Mouse (Mus musculus): ENCODE measurements around the gene Stim2. TPM values are rescaled to one million over a fixed set of nuclear protein-coding genes. Genes with fewer than 3 reads are reported as not detected.

The Stim2 gene
- polyA plus RNA-seq, 1 experiment from 2014 or later, result 5.4 TPM

- Histone ChIP-seq H3K27ac (ENCODE audit: low read depth) (no peak overlapping the region), H3K9ac (replicated peaks) (no peak overlapping the region), H3K4me3 (ENCODE audit: low read depth, low read length) (no peak overlapping the region), H3K27me3 (ENCODE audit: insufficient read depth, low read length) (no peaks in the 10 kb centered on the region), H3K36me3 (replicated peaks; ENCODE audit: insufficient read depth, low read length) (peaks cover 10% of the 10 kb centered on the region; the same call in 1 of the 2 replicates), H3K4me1 (ENCODE audit: insufficient read depth) (no peaks in the 10 kb centered on the region), H3K4me2 (ENCODE audit: low read depth, low read length) (no peak overlapping the region), H3K9me3 (ENCODE audit: low read length) (no peaks in the 10 kb centered on the region)
- DNase-seq, result no peak
- ATAC-seq, result no peak
- 68% methylated on average over 4 of the region's 4 CpGs for WGBS (ENCODE audit: insufficient replicate concordance)
- TF ChIP-seq CTCF (IDR thresholded peaks at IDR 0.05; ENCODE audit: low read depth), result no peak
- no peak for TF ChIP-seq EP300 (IDR thresholded peaks at IDR 0.05; ENCODE audit: low read depth)
Measured at GRCm38 (mm10) chr5:54106669-54107068, 108.4 kb downstream of the Stim2 start.

- Histone ChIP-seq H3K9me3 (ENCODE audit: low read length) (no peaks in the 10 kb centered on the region), H3K4me2 (ENCODE audit: low read depth, low read length) (no peak overlapping the region), H3K36me3 (replicated peaks; ENCODE audit: insufficient read depth, low read length) (peaks cover 10% of the 10 kb centered on the region; the same call in 1 of the 2 replicates), H3K27ac (ENCODE audit: low read depth) (no peak overlapping the region), H3K4me1 (ENCODE audit: insufficient read depth) (no peaks in the 10 kb centered on the region), H3K4me3 (ENCODE audit: low read depth, low read length) (no peak overlapping the region), H3K27me3 (ENCODE audit: insufficient read depth, low read length) (no peaks in the 10 kb centered on the region), H3K9ac (replicated peaks) (no peak overlapping the region)
- DNase-seq (no peak), ATAC-seq (no peak)
- 79% methylated on average over 6 of the region's 6 CpGs for WGBS (ENCODE audit: insufficient replicate concordance)
- TF ChIP-seq EP300 (IDR thresholded peaks at IDR 0.05; ENCODE audit: low read depth) (no peak), CTCF (IDR thresholded peaks at IDR 0.05; ENCODE audit: low read depth) (no peak)
Measured at GRCm38 (mm10) chr5:54107069-54107468, 108.8 kb downstream of the Stim2 start.

- no peaks in the 10 kb centered on the region for H3K4me1 ChIP-seq (ENCODE audit: insufficient read depth)
- 78% methylated on average over 5 of the region's 5 CpGs for WGBS (ENCODE audit: insufficient replicate concordance)
- TF ChIP-seq EP300 (IDR thresholded peaks at IDR 0.05; ENCODE audit: low read depth), result no peak
- TF ChIP-seq CTCF (IDR thresholded peaks at IDR 0.05; ENCODE audit: low read depth), result no peak
- no peak overlapping the region for H3K4me3 ChIP-seq (ENCODE audit: low read depth, low read length)
- no peak overlapping the region for H3K4me2 ChIP-seq (ENCODE audit: low read depth, low read length)
- no peak for ATAC-seq
- no peaks in the 10 kb centered on the region for H3K27me3 ChIP-seq (ENCODE audit: insufficient read depth, low read length)
- no peaks in the 10 kb centered on the region for H3K9me3 ChIP-seq (ENCODE audit: low read length)
- no peak overlapping the region for H3K27ac ChIP-seq (ENCODE audit: low read depth)
- no peak overlapping the region for H3K9ac ChIP-seq (replicated peaks)
- DNase-seq, result no peak
- peaks cover 10% of the 10 kb centered on the region; the same call in 1 of the 2 replicates for H3K36me3 ChIP-seq (replicated peaks; ENCODE audit: insufficient read depth, low read length)
Measured at GRCm38 (mm10) chr5:54109096-54109495, 110.8 kb downstream of the Stim2 start.

GRCm38 (mm10) chr5:54110789-54111188 lies 112.5 kb downstream of the Stim2 start:
- Histone ChIP-seq H3K4me1 (ENCODE audit: insufficient read depth) (no peaks in the 10 kb centered on the region), H3K27ac (ENCODE audit: low read depth) (no peak overlapping the region), H3K36me3 (replicated peaks; ENCODE audit: insufficient read depth, low read length) (peaks cover 10% of the 10 kb centered on the region), H3K4me3 (ENCODE audit: low read depth, low read length) (no peak overlapping the region), H3K4me2 (ENCODE audit: low read depth, low read length) (no peak overlapping the region), H3K27me3 (ENCODE audit: insufficient read depth, low read length) (no peaks in the 10 kb centered on the region), H3K9ac (replicated peaks) (no peak overlapping the region), H3K9me3 (ENCODE audit: low read length) (no peaks in the 10 kb centered on the region)
- 70% methylated on average over 11 of the region's 11 CpGs for WGBS (ENCODE audit: insufficient replicate concordance)
- no peak for TF ChIP-seq CTCF (IDR thresholded peaks at IDR 0.05; ENCODE audit: low read depth)
- TF ChIP-seq EP300 (IDR thresholded peaks at IDR 0.05; ENCODE audit: low read depth), result no peak
- no peak for ATAC-seq
- DNase-seq, result no peak

GRCm38 (mm10) chr5:54113284-54113683 lies 115.0 kb downstream of the Stim2 start:
- Histone ChIP-seq H3K4me3 (ENCODE audit: low read depth, low read length) (no peak overlapping the region), H3K27ac (ENCODE audit: low read depth) (no peak overlapping the region), H3K9ac (replicated peaks) (no peak overlapping the region), H3K4me1 (ENCODE audit: insufficient read depth) (no peaks in the 10 kb centered on the region), H3K4me2 (ENCODE audit: low read depth, low read length) (no peak overlapping the region), H3K9me3 (ENCODE audit: low read length) (no peaks in the 10 kb centered on the region), H3K27me3 (ENCODE audit: insufficient read depth, low read length) (no peaks in the 10 kb centered on the region), H3K36me3 (replicated peaks; ENCODE audit: insufficient read depth, low read length) (peaks cover 18% of the 10 kb centered on the region)
- DNase-seq, result peak; percentile 60
- TF ChIP-seq EP300 (IDR thresholded peaks at IDR 0.05; ENCODE audit: low read depth), result no peak
- peak; percentile 77 for TF ChIP-seq CTCF (IDR thresholded peaks at IDR 0.05; ENCODE audit: low read depth)
- 28% methylated on average over 3 of the region's 3 CpGs for WGBS (ENCODE audit: insufficient replicate concordance)
- no peak for ATAC-seq

GRCm38 (mm10) chr5:54116538-54116937 lies 118.2 kb downstream of the Stim2 start:
- Histone ChIP-seq H3K4me3 (ENCODE audit: low read depth, low read length) (no peak overlapping the region), H3K36me3 (replicated peaks; ENCODE audit: insufficient read depth, low read length) (peaks cover 17% of the 10 kb centered on the region; the same call in 1 of the 2 replicates), H3K4me1 (ENCODE audit: insufficient read depth) (no peaks in the 10 kb centered on the region), H3K27me3 (ENCODE audit: insufficient read depth, low read length) (no peaks in the 10 kb centered on the region), H3K9me3 (ENCODE audit: low read length) (no peaks in the 10 kb centered on the region), H3K4me2 (ENCODE audit: low read depth, low read length) (no peak overlapping the region), H3K9ac (replicated peaks) (no peak overlapping the region), H3K27ac (ENCODE audit: low read depth) (no peak overlapping the region)
- no peak for DNase-seq
- no peak for TF ChIP-seq CTCF (IDR thresholded peaks at IDR 0.05; ENCODE audit: low read depth)
- TF ChIP-seq EP300 (IDR thresholded peaks at IDR 0.05; ENCODE audit: low read depth), result no peak
- ATAC-seq, result no peak
- WGBS (ENCODE audit: insufficient replicate concordance), result 86% methylated on average over 10 of the region's 10 CpGs
